Mouse (Mus musculus): ENCODE measurements around the gene Mtmr12. TPM values are rescaled to one million over a fixed set of nuclear protein-coding genes. Genes with fewer than 3 reads are reported as not detected.
"Not testable (repeated sequence)": the region's sequence is repeated elsewhere in the genome, so short reads cannot be mapped to it uniquely, and the experiment has no call there.

Gene Mtmr12
- polyA plus RNA-seq, 1 experiment from 2014 or later = 15.4 TPM

DNA sequence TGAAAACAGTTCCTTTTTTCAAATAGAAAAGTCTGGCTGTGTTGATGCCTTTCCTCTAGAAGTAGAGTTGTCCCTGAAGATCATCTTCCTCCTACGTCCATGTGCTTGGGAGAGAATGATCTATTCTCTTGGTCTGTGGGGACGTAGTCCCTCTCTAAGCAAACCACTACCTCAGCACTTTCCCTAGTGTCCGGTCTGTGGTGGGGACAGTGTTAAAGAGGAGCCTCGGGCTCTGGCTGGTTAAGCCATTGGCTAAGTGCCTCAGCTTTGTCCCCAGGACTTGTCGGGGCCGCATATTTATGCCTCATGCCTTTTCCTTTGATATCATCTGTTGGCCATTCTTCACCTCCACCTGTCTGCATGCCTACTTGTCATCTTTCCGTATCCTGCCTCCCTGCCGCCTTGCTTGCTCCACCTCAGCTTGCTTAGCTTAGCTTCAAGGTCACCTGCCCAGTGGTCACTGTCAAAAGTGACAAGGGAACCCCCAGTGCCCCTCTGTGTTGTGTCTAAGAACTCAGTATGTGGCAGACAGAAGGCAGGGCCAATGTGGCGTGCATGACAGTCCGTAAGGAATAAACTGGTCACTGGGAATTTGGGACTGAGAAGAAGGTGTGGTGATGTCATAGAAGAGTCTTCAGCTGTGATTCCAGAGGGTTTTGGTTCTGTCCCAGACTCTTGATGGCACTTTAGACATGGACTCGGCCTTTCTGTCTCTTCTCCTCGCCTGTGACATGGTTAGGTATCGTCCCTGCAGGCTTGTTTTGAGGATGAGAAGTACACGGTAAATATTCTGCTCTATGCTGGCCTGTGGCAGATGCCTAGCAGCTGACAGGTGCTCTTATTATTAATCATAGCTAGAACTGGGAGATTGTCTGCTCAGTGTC lies 9.9 kb downstream of the Mtmr12 start:
- no peaks in the 10 kb centered on the region for H3K36me3 ChIP-seq (ENCODE audit: control insufficient read depth, insufficient read depth, low read length)
- ATAC-seq (ENCODE audit: insufficient number of reproducible peaks, insufficient read depth, low FRiP score, low read depth) = no peak
- H3K27me3 ChIP-seq (ENCODE audit: control insufficient read depth, insufficient read depth, low read length) = no peaks in the 10 kb centered on the region
- H3K9ac ChIP-seq (ENCODE audit: low read length) = no peak overlapping the region
- H3K4me3 ChIP-seq (ENCODE audit: control insufficient read depth in 1 of 2, insufficient read depth in 1 of 2, low read depth in 1 of 2, low read length in 2 of 2) = no peak overlapping the region
- peaks cover 27 to 41% of the 10 kb centered on the region in 2 experiments for H3K4me1 ChIP-seq (ENCODE audit: control insufficient read depth in 2 of 2, insufficient read depth in 2 of 2, low read length in 2 of 2)
- H3K9me3 ChIP-seq (ENCODE audit: control insufficient read depth, low read length) = no peaks in the 10 kb centered on the region
- 70% methylated on average over 14 of the region's 14 CpGs for WGBS
- H3K27ac ChIP-seq (replicated peaks in 1 of 2; ENCODE audit: control insufficient read depth in 1 of 2, insufficient read depth in 1 of 2, low read depth in 2 of 2, low read length in 2 of 2) = no peak overlapping the region
- no peak overlapping the region for H3K4me2 ChIP-seq (ENCODE audit: low read length)

DNA sequence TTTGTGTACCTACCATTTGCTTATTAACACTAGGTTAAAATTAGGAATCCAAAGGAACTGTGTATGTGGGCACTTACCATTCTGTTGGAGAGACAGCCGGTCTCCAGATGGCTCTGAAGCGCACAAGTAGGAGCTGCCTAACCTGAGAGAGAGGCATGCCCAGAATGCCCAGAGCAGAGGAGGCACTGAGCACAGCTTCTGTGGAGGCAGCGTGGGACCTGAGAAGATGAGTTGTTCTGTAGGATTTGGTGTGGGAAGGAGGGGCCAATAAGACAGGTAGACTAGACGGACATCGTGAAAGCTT lies 10.5 kb downstream of the Mtmr12 start:
- H3K4me1 ChIP-seq (ENCODE audit: control insufficient read depth in 2 of 2, insufficient read depth in 2 of 2, low read length in 2 of 2) = peaks cover 27 to 47% of the 10 kb centered on the region in 2 experiments
- H3K4me3 ChIP-seq (ENCODE audit: control insufficient read depth in 1 of 2, insufficient read depth in 1 of 2, low read depth in 1 of 2, low read length in 2 of 2) = no peak overlapping the region
- H3K9me3 ChIP-seq (ENCODE audit: control insufficient read depth, low read length) = no peaks in the 10 kb centered on the region
- no peaks in the 10 kb centered on the region for H3K27me3 ChIP-seq (ENCODE audit: control insufficient read depth, insufficient read depth, low read length)
- H3K27ac ChIP-seq (replicated peaks in 1 of 2; ENCODE audit: control insufficient read depth in 1 of 2, insufficient read depth in 1 of 2, low read depth in 2 of 2, low read length in 2 of 2) = no peak overlapping the region
- H3K4me2 ChIP-seq (ENCODE audit: low read length) = no peak overlapping the region
- ATAC-seq (ENCODE audit: insufficient number of reproducible peaks, insufficient read depth, low FRiP score, low read depth) = no peak
- H3K36me3 ChIP-seq (ENCODE audit: control insufficient read depth, insufficient read depth, low read length) = no peaks in the 10 kb centered on the region
- WGBS = 84% methylated on average over 5 of the region's 5 CpGs
- H3K9ac ChIP-seq (ENCODE audit: low read length) = no peak overlapping the region

DNA sequence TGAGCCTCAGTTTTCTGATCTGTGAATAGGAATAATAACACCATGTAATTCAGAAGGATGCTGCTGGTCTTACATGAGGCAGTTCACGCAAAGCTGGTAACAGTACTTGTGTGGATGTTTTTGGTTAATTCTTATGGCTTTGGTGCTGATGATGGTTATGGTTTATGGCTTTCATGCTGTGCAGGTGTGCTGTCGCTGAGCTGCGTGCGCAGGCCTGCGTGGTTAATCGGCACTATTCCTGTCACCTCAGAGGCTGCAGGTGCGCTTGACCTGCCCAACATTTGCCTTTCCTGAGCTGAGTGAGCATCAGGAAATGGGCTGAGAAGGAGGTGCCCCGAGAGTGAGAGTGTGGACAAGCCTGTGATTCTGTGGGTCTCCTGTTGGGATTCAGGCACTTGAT lies 11.3 kb downstream of the Mtmr12 start:
- H3K36me3 ChIP-seq (ENCODE audit: control insufficient read depth, insufficient read depth, low read length) = no peaks in the 10 kb centered on the region
- ATAC-seq (ENCODE audit: insufficient number of reproducible peaks, insufficient read depth, low FRiP score, low read depth) = no peak
- 98% methylated on average over 8 of the region's 8 CpGs for WGBS
- H3K4me2 ChIP-seq (ENCODE audit: low read length) = no peak overlapping the region
- H3K4me3 ChIP-seq (ENCODE audit: control insufficient read depth in 1 of 2, insufficient read depth in 1 of 2, low read depth in 1 of 2, low read length in 2 of 2) = no peak overlapping the region
- peaks cover 27 to 47% of the 10 kb centered on the region in 2 experiments for H3K4me1 ChIP-seq (ENCODE audit: control insufficient read depth in 2 of 2, insufficient read depth in 2 of 2, low read length in 2 of 2)
- H3K9ac ChIP-seq (ENCODE audit: low read length) = no peak overlapping the region
- no peaks in the 10 kb centered on the region for H3K27me3 ChIP-seq (ENCODE audit: control insufficient read depth, insufficient read depth, low read length)
- H3K27ac ChIP-seq (replicated peaks in 1 of 2; ENCODE audit: control insufficient read depth in 1 of 2, insufficient read depth in 1 of 2, low read depth in 2 of 2, low read length in 2 of 2) = no peak overlapping the region
- H3K9me3 ChIP-seq (ENCODE audit: control insufficient read depth, low read length) = no peaks in the 10 kb centered on the region

DNA sequence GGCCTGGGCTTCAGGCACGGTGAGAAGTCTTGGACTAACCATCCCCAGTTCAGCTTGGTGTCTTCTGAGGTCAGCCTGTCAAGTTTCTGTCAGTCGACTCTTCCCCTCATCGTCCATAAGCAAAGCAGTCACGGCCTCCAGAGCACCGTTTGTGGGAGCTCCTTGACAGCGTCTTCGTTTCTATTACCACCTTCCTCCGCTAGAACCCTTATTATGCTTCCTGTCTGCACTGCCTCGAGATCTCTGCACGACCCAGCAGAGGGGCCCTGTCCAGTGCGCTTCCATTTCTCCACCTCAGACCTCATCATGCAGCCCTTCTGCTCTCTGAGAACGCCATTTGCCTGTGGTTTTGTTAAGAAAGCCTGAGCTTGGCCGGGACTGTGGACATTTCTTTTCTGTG lies 12.0 kb downstream of the Mtmr12 start:
- Histone ChIP-seq H3K36me3 (ENCODE audit: control insufficient read depth, insufficient read depth, low read length) (no peaks in the 10 kb centered on the region), H3K4me3 (ENCODE audit: control insufficient read depth in 1 of 2, insufficient read depth in 1 of 2, low read depth in 1 of 2, low read length in 2 of 2) (no peak overlapping the region), H3K9ac (ENCODE audit: low read length) (no peak overlapping the region), H3K27ac (replicated peaks in 1 of 2; ENCODE audit: control insufficient read depth in 1 of 2, insufficient read depth in 1 of 2, low read depth in 2 of 2, low read length in 2 of 2) (no peak overlapping the region), H3K4me2 (ENCODE audit: low read length) (no peak overlapping the region), H3K9me3 (ENCODE audit: control insufficient read depth, low read length) (no peaks in the 10 kb centered on the region), H3K27me3 (ENCODE audit: control insufficient read depth, insufficient read depth, low read length) (no peaks in the 10 kb centered on the region), H3K4me1 (ENCODE audit: control insufficient read depth in 2 of 2, insufficient read depth in 2 of 2, low read length in 2 of 2) (peaks cover 24 to 47% of the 10 kb centered on the region in 2 experiments)
- no peak for ATAC-seq (ENCODE audit: insufficient number of reproducible peaks, insufficient read depth, low FRiP score, low read depth)
- 67% methylated on average over 13 of the region's 13 CpGs for WGBS

DNA sequence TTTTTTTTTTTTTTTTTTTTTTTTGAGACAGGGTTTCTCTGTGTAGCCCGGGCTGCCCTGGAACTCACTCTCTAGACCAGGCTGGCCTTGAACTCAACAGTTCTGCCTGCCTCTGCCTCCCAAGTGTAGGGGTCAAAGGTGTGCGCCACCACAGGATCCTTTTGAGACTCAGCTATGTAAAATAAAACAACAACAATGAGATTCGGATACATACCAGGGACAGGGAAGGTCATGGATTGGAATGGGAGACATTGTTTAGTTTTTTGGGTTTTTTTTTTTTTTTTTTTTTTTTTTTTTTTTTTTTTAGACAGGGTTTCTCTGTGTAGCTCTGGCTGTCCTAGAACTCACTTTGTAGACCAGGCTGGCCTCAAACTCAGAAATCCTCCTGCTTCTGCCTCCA lies 12.5 kb downstream of the Mtmr12 start:
- WGBS = 92% methylated on average over 3 of the region's 3 CpGs
- ATAC-seq (ENCODE audit: insufficient number of reproducible peaks, insufficient read depth, low FRiP score, low read depth); H3K36me3 ChIP-seq (ENCODE audit: control insufficient read depth, insufficient read depth, low read length); H3K4me2 ChIP-seq (ENCODE audit: low read length); H3K27me3 ChIP-seq (ENCODE audit: control insufficient read depth, insufficient read depth, low read length); H3K9ac ChIP-seq (ENCODE audit: low read length); H3K9me3 ChIP-seq (ENCODE audit: control insufficient read depth, low read length); H3K27ac ChIP-seq (replicated peaks in 1 of 2; ENCODE audit: control insufficient read depth in 1 of 2, insufficient read depth in 1 of 2, low read depth in 2 of 2, low read length in 2 of 2); H3K4me3 ChIP-seq (ENCODE audit: control insufficient read depth in 1 of 2, insufficient read depth in 1 of 2, low read depth in 1 of 2, low read length in 2 of 2): not testable (repeated sequence)
- H3K4me1 ChIP-seq (ENCODE audit: control insufficient read depth in 2 of 2, insufficient read depth in 2 of 2, low read length in 2 of 2) = peaks cover 23 to 52% of the 10 kb centered on the region in 2 experiments

DNA sequence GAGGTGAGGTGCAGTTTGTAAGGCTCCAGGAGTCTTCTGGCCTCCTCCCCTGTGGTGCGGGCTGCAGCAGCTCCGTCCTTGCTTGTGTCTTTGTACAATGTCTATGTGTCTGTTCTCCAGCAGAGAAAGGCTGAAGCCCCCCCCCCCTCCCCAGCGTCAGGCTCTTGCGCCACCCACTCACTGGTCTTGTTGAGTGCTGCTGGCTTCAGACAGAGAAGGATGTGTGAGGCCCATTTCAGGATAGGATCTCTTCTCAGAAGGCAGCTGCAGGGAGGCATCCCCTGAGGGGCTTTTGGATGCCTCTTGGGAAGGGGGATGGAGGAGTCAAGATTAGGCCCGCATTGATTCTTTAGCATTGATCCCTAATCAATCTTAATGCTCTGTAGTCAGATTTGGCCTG lies 13.0 kb downstream of the Mtmr12 start:
- H3K9me3 ChIP-seq (ENCODE audit: control insufficient read depth, low read length) = no peaks in the 10 kb centered on the region
- H3K27me3 ChIP-seq (ENCODE audit: control insufficient read depth, insufficient read depth, low read length) = no peaks in the 10 kb centered on the region
- ATAC-seq (ENCODE audit: insufficient number of reproducible peaks, insufficient read depth, low FRiP score, low read depth) = no peak; the same call in 1 of the 2 replicates
- no peak overlapping the region for H3K4me3 ChIP-seq (ENCODE audit: control insufficient read depth in 1 of 2, insufficient read depth in 1 of 2, low read depth in 1 of 2, low read length in 2 of 2)
- H3K27ac ChIP-seq (replicated peaks in 1 of 2; ENCODE audit: control insufficient read depth in 1 of 2, insufficient read depth in 1 of 2, low read depth in 2 of 2, low read length in 2 of 2) = no peak overlapping the region
- H3K9ac ChIP-seq (ENCODE audit: low read length) = no peak overlapping the region
- no peak overlapping the region for H3K4me2 ChIP-seq (ENCODE audit: low read length)
- H3K36me3 ChIP-seq (ENCODE audit: control insufficient read depth, insufficient read depth, low read length) = no peaks in the 10 kb centered on the region
- peaks cover 23 to 56% of the 10 kb centered on the region in 2 experiments for H3K4me1 ChIP-seq (ENCODE audit: control insufficient read depth in 2 of 2, insufficient read depth in 2 of 2, low read length in 2 of 2)
- 52% methylated on average over 5 of the region's 5 CpGs for whole genome bisulfite sequencing

DNA sequence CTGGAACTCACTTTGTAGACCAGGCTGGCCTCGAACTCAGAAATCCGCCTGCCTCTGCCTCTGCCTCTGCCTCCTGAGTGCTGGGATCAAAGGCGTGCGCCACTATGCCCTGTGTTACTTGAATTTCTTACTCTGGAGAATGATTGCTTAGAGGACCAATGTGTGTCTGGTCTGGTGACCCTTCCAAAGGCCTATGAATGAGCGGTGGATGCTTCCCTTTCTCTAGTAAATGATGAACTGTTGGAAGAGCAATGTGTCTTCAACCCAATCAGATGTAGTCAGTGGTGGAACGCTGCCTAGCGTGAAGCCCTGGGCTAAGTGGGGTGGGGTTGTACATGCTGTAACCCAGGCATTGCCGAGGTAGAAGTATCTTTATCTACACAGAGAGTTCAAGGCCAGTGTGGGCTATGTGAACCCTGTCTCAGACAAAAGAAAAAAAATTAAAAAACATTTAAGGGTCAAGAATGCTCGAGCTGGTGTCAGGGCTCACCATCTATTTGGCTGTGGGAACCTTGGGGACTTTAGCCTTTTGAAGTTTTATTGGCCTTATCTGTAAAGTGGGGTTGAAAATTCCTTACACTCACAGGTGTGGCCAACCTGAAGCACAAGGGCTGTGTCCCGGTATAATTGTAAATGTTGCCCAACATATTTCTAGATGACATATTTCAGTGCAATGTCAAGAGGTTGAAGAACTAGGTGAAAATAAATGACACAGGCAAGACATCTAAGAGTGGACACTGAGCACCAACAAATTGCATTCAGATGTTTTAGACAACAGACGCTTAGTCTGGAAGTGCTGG lies 14.0 kb downstream of the Mtmr12 start:
- Histone ChIP-seq H3K36me3 (ENCODE audit: control insufficient read depth, insufficient read depth, low read length) (no peaks in the 10 kb centered on the region), H3K4me3 (ENCODE audit: control insufficient read depth in 1 of 2, insufficient read depth in 1 of 2, low read depth in 1 of 2, low read length in 2 of 2) (no peak overlapping the region), H3K9ac (ENCODE audit: low read length) (no peak overlapping the region), H3K27ac (replicated peaks in 1 of 2; ENCODE audit: control insufficient read depth in 1 of 2, insufficient read depth in 1 of 2, low read depth in 2 of 2, low read length in 2 of 2) (no peak overlapping the region), H3K4me2 (ENCODE audit: low read length) (no peak overlapping the region), H3K9me3 (ENCODE audit: control insufficient read depth, low read length) (no peaks in the 10 kb centered on the region), H3K27me3 (ENCODE audit: control insufficient read depth, insufficient read depth, low read length) (no peaks in the 10 kb centered on the region), H3K4me1 (ENCODE audit: control insufficient read depth in 2 of 2, insufficient read depth in 2 of 2, low read length in 2 of 2) (peaks cover 26 to 62% of the 10 kb centered on the region in 2 experiments)
- 85% methylated on average over 11 of the region's 11 CpGs for WGBS
- ATAC-seq (ENCODE audit: insufficient number of reproducible peaks, insufficient read depth, low FRiP score, low read depth) = no peak

Data from heart, embryonic 14.5 days (tissue).